Mouse (Mus musculus) neural tube, embryonic 11.5 days (tissue): ENCODE measurements at regions not wholly inside any gene's neighbourhood (a gene's known extent, or its start where the extent isn't known, plus 50 kb on each side); places are given as distances from the start of the nearest gene placed in this dataset.

ENCODE experiments used
- ATAC-seq: fragments of 200-750 bp; cut with Nextera tagmentation; 2 replicates; pipeline ENCODE4 v1.8.0; 2017; ENCODE audit warnings: moderate number of reproducible peaks, mild to moderate bottlenecking, moderate TSS enrichment, moderate library complexity; ENCODE audit not compliant: insufficient read depth, low FRiP score, low TSS enrichment
- DNase-seq: peaks from one replicate; pipeline ENCODE4 v3.0.0-alpha.2; 2015; ENCODE audit warnings: low spot score
- H3K27ac ChIP-seq: fragments of 300-500 bp; sonication (generic); 2 replicates; pipeline ENCODE4 v1.5.1; 2014; ENCODE audit warnings: low read depth, mild to moderate bottlenecking, low read length
- H3K27me3 ChIP-seq: fragments of 300-500 bp; sonication (generic); 2 replicates; pipeline ENCODE4 v1.6.1; 2014; ENCODE audit warnings: mild to moderate bottlenecking, low read length, mixed read lengths; ENCODE audit not compliant: control insufficient read depth, insufficient read depth
- H3K36me3 ChIP-seq: fragments of 300-500 bp; sonication (generic); 2 replicates; pipeline ENCODE4 v1.6.1; 2014; ENCODE audit warnings: mild to moderate bottlenecking, low read length, moderate library complexity, mixed read lengths; ENCODE audit not compliant: control insufficient read depth, insufficient read depth
- H3K4me1 ChIP-seq: fragments of 300-500 bp; sonication (generic); 2 replicates; pipeline ENCODE4 v1.6.1; 2014; ENCODE audit warnings: low read length, mixed read lengths; ENCODE audit not compliant: control insufficient read depth, insufficient read depth
- H3K4me2 ChIP-seq: fragments of 300-500 bp; sonication (generic); 2 replicates; pipeline ENCODE4 v1.6.1; 2014; ENCODE audit warnings: low read depth, mild to moderate bottlenecking, moderate library complexity
- H3K4me3 ChIP-seq: fragments of 300-500 bp; sonication (generic); 2 replicates; pipeline ENCODE4 v1.5.1; 2014; ENCODE audit warnings: low read depth, low read length
- H3K9ac ChIP-seq: fragments of 300-500 bp; sonication (generic); 2 replicates; pipeline ENCODE4 v1.6.1; 2014; ENCODE audit warnings: mild to moderate bottlenecking, low read length
- H3K9me3 ChIP-seq: fragments of 300-500 bp; sonication (generic); 2 replicates; pipeline ENCODE4 v1.6.1; 2016; ENCODE audit warnings: low read length; ENCODE audit not compliant: control insufficient read depth
- WGBS: fragments of 180-500 bp; shearing (Covaris S2); extraction: QIAGEN DNeasy Blood & Tissue Kit; methylation state at CpG from one replicate; pipeline ENCODE4 v1.1.7; 2014; 5-methylcytosine and 5-hydroxymethylcytosine counted together

- H3K36me3 ChIP-seq, result no peaks in the 10 kb centered on the region
- no peak overlapping the region for H3K27ac ChIP-seq
- DNase-seq (no peak), ATAC-seq (no peak)
- no peak overlapping the region for H3K9ac ChIP-seq
- no peaks in the 10 kb centered on the region for H3K4me1 ChIP-seq
- 87% methylated on average over 5 of the region's 5 CpGs for WGBS
- H3K4me2 ChIP-seq, result no peak overlapping the region
- H3K4me3 ChIP-seq, result no peak overlapping the region
- no peaks in the 10 kb centered on the region for H3K9me3 ChIP-seq
- no peaks in the 10 kb centered on the region for H3K27me3 ChIP-seq
Observed at GRCm38 (mm10) chr13:43967516-43967915, 182.9 kb downstream of the Cd83 start.

- H3K27ac ChIP-seq, result no peak overlapping the region
- H3K4me2 ChIP-seq, result no peak overlapping the region
- no peaks in the 10 kb centered on the region for H3K4me1 ChIP-seq
- DNase-seq, result no peak
- no peaks in the 10 kb centered on the region for H3K36me3 ChIP-seq
- H3K4me3 ChIP-seq, result no peak overlapping the region
- no peaks in the 10 kb centered on the region for H3K9me3 ChIP-seq
- no peak for ATAC-seq
- no peaks in the 10 kb centered on the region for H3K27me3 ChIP-seq
- 90% methylated on average over 2 of the region's 2 CpGs for WGBS
- no peak overlapping the region for H3K9ac ChIP-seq
Observed at GRCm38 (mm10) chr13:43972906-43973305, 188.3 kb downstream of the Cd83 start.

GRCm38 (mm10) chr13:43975281-43975680, 190.7 kb downstream of the Cd83 start:
- H3K9ac ChIP-seq, result no peak overlapping the region
- H3K4me2 ChIP-seq, result no peak overlapping the region
- no peaks in the 10 kb centered on the region for H3K9me3 ChIP-seq
- no peaks in the 10 kb centered on the region for H3K4me1 ChIP-seq
- H3K27me3 ChIP-seq, result no peaks in the 10 kb centered on the region
- ATAC-seq (no peak), DNase-seq (no peak)
- H3K27ac ChIP-seq, result no peak overlapping the region
- H3K36me3 ChIP-seq, result no peaks in the 10 kb centered on the region
- no peak overlapping the region for H3K4me3 ChIP-seq
- WGBS, result 91% methylated on average over 13 of the region's 13 CpGs

GRCm38 (mm10) chr13:43975801-43976200, 191.2 kb downstream of the Cd83 start:
- Histone ChIP-seq H3K27me3 (no peaks in the 10 kb centered on the region), H3K9me3 (no peaks in the 10 kb centered on the region), H3K27ac (no peak overlapping the region), H3K36me3 (no peaks in the 10 kb centered on the region), H3K4me2 (no peak overlapping the region), H3K9ac (no peak overlapping the region), H3K4me3 (no peak overlapping the region), H3K4me1 (no peaks in the 10 kb centered on the region)
- no peak for ATAC-seq
- DNase-seq, result no peak
- WGBS, result 77% methylated on average over 7 of the region's 7 CpGs

DNA sequence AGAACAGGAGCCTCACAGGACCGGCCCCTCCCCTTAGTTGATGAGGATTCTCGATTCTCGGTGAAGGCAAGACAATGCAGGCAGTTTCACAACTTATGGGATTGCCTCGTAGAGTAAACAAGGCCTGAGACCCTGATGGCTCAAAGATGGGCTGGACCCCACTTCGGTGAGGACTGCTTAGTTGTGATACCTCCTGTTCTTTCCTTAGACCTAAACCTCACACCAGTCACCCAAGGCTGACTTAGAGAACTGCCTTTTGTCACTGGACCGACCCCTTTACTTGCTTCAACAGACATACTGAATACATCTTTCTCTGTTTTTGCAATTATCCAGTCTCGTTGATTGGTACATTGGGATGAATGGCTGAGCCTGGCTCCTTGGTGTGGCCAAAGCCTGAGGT, 192.1 kb downstream of the Cd83 start:
- ATAC-seq (no peak), DNase-seq (no peak)
- no peak overlapping the region for H3K27ac ChIP-seq

GRCm38 (mm10) chr13:43987338-43987737, 202.8 kb downstream of the Cd83 start:
- H3K27ac ChIP-seq, result no peak overlapping the region
- H3K27me3 ChIP-seq, result no peaks in the 10 kb centered on the region
- no peak for ATAC-seq
- no peak overlapping the region for H3K4me3 ChIP-seq
- 35% methylated on average over 6 of the region's 6 CpGs for WGBS
- no peaks in the 10 kb centered on the region for H3K9me3 ChIP-seq
- H3K36me3 ChIP-seq, result no peaks in the 10 kb centered on the region
- H3K9ac ChIP-seq, result no peak overlapping the region
- no peaks in the 10 kb centered on the region for H3K4me1 ChIP-seq
- no peak overlapping the region for H3K4me2 ChIP-seq
- DNase-seq, result no peak

More for the DNA sequence above, 192.1 kb downstream of the Cd83 start:
- 44% methylated on average over 7 of the region's 7 CpGs for WGBS
- no peaks in the 10 kb centered on the region for H3K27me3 ChIP-seq
- H3K4me2 ChIP-seq, result no peak overlapping the region
- H3K9ac ChIP-seq, result no peak overlapping the region
- H3K4me3 ChIP-seq, result no peak overlapping the region
- H3K9me3 ChIP-seq, result no peaks in the 10 kb centered on the region
- no peaks in the 10 kb centered on the region for H3K4me1 ChIP-seq
- no peaks in the 10 kb centered on the region for H3K36me3 ChIP-seq

DNA sequence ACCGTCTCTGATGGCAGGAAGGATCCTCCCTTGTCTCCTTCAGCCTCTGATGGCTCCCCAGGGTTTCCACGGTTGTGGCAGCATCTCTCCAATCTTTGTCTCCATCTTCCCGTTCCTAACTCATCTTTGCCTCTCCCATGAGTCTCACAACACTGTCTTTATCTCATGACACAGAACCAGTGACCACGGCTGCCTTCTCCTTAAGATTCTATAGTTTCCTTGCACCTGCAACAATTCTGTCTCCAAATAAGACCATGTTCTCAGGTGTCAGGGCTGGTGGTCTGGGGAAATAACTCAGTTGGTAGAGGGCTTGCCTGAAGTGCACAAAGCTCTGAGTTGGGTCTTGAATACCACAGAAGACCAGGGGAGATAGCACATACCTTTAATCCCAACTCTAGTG, 203.8 kb downstream of the Cd83 start:
- Histone ChIP-seq H3K36me3 (no peaks in the 10 kb centered on the region), H3K27ac (no peak overlapping the region), H3K9ac (no peak overlapping the region), H3K4me2 (no peak overlapping the region), H3K9me3 (no peaks in the 10 kb centered on the region), H3K4me1 (no peaks in the 10 kb centered on the region), H3K4me3 (no peak overlapping the region), H3K27me3 (no peaks in the 10 kb centered on the region)
- DNase-seq (no peak), ATAC-seq (no peak)
- WGBS, result 82% methylated on average over 4 of the region's 4 CpGs

DNA sequence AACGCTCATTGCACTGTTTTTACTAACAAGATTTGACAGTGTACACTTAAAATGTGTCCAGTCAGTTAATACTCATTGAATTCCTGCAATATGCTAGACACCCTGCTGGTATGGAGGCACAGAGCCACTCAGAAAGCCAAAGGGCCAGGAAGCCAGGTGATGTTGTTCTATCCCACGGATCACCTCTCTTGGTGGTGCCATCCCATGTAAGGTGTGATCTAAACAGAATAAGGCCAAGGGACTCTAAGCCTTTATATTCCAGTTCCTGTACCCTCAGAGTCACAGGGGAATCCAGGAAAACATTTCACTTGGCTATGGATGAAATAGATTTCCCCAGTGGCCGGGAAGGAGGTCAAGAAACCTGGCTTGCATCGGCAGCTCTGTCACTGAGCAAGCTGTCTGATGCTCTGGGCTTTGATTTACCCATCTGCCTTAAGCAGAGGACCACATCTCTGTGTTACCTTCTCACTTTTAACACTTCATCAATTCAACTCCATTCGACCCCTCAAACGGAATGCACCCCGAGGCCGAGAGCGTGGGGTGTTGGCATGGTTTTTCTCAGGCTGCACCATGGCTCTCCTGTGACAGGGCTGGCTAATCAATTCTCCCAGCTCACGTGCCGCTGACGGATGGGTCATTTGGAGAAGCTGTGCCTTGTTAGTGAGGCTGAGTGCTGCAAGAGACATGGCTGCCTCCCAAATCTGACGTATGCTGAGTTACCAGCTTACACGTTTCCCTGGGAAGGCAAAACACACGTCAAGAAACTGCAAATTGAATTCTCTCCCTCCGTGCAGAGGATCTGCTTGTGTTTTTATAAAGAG, 205.9 kb downstream of the Cd83 start:
- no peak overlapping the region for H3K27ac ChIP-seq
- no peaks in the 10 kb centered on the region for H3K4me1 ChIP-seq
- no peak overlapping the region for H3K9ac ChIP-seq
- no peaks in the 10 kb centered on the region for H3K27me3 ChIP-seq
- H3K4me2 ChIP-seq, result no peak overlapping the region
- WGBS, result 60% methylated on average over 16 of the region's 16 CpGs
- DNase-seq (peak; percentile 58), ATAC-seq (no peak)
- no peaks in the 10 kb centered on the region for H3K9me3 ChIP-seq
- H3K36me3 ChIP-seq, result no peaks in the 10 kb centered on the region
- no peak overlapping the region for H3K4me3 ChIP-seq

DNA sequence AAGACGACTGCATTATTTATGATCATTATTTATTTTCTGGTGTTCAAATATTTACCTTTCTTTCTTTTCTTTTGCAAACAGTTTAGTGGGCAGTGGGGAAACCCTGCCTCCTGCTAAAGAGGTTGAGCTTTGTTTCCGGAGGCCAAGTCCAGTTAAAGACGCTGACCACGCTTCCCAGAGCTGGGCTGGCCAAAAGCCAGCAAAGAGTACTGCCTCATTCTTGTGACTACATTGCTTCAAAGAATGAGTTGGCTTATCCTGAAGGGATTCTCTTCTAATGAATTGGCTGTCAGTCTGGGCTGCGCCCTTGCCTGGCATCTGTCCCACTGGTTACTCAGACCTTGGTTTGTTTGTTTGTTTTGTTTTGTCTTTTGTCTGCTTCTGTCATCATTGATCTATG, 207.2 kb downstream of the Cd83 start:
- H3K9me3 ChIP-seq, result no peaks in the 10 kb centered on the region
- H3K27ac ChIP-seq, result no peak overlapping the region
- no peak overlapping the region for H3K4me3 ChIP-seq
- WGBS, result 56% methylated on average over 5 of the region's 5 CpGs
- no peak overlapping the region for H3K4me2 ChIP-seq
- DNase-seq (no peak), ATAC-seq (no peak)
- H3K36me3 ChIP-seq, result no peaks in the 10 kb centered on the region
- no peak overlapping the region for H3K9ac ChIP-seq
- no peaks in the 10 kb centered on the region for H3K4me1 ChIP-seq
- H3K27me3 ChIP-seq, result no peaks in the 10 kb centered on the region
